Mouse (Mus musculus) adrenal gland, postnatal 36 days (tissue): ENCODE data around the gene Ddo. TPM values are rescaled to one million over a fixed set of nuclear protein-coding genes. Genes with fewer than 3 reads are reported as not detected.

Experiments
- DNase-seq, 2 experiments: peaks; one replicate each; pipeline ENCODE4 v3.0.0; 2021; ENCODE audit warnings: mixed read lengths in 1 of 2
- long read RNA-seq, 2 experiments: library from polyadenylated mRNA; stranded (forward); transcript quantifications; one replicate each; pipeline ENCODE4 v2.0.0; 2021; ENCODE audit warnings: borderline sequencing depth in 2 of 2
- total RNA-seq, 2 experiments: library from RNA; stranded (reverse); gene quantifications; 2 replicates each; pipeline ENCODE4 v1.2.3; 2021

Ddo gene
- 10 to 100 TPM; 10.7 to 11.8 TPM for total RNA-seq
- long read RNA-seq, experiment 1, transcript Ddo-201 (5 exons, 3,000 nt) = major isoform, 6 of 14 reads
- long read RNA-seq, experiment 1, partial matches to known transcripts = 2 of 14 reads
- long read RNA-seq, experiment 1, other reads (novel, unspliced or antisense) = 5 of 14 reads
- long read RNA-seq, experiment 2, partial matches to known transcripts = 2 of 6 reads
- long read RNA-seq, experiment 2, other reads (novel, unspliced or antisense) = 0 of 6 reads

- DNase-seq = peak; percentile 7 to 33
Measured at GRCm38 (mm10) chr10:40629656-40630311, at the start of gene Ddo. Gene Ddo, plus strand, starts transcription at chr10:40630011.

- peak; percentile 5 to 7 for DNase-seq
Measured at GRCm38 (mm10) chr10:40583584-40584255, 46.1 kb upstream of the Ddo start.

GRCm38 (mm10) chr10:40592186-40592585 lies 37.6 kb upstream of the Ddo start:
- DNase-seq = no peak

DNA sequence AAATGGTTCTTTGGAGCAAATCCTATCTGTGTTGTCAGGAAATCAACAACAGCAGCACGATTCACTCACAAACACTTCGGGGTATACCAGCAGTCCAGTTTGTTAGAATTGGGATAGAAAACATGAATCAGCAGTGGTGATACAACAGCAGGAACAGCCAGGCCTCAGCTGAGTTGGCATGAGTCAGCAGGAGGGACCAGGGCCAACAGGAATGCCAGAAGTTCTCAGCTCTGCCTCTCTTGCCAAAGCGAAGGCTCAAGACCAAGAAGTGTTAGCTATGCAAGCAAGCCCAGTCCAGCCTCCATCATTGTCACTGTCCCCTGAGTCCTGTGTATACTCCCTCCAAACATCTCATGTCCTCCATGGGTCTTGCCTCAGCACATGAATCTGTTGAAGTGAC lies 32.6 kb upstream of the Ddo start:
- DNase-seq = peak; percentile 65 to 75

DNA sequence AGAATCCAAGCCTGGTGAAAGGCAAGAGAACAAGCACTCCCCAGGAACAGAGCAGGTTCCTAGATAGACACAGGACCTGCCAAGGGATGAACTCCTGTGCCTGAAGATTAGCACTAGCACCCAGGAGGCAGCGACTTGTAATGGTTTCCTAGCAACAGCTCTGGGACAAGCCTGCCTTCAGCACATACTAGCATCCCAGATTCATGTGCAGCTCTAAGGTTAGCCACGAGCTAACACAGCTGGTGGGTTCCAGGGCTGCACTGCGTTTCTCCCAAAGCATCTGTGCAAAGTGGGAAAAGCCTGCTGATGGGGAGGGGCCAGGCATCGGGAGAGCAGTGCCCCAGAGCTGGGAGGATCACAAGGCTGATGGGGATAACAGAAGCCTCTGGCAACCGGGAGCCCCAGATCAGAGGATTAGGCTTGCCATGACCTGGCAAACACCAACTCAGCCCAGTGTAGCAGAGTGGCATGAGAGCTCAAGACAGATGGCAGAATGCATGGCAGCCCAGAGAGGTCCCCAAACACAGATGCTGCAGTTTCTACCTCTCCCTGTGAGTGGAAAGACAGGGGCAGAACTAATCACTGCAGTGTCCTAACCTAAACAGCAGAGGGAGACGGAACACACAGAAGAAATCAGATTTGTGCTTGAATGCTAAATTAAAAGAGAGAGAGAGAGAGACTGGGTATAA lies 25.0 kb upstream of the Ddo start:
- DNase-seq = no peak

DNA sequence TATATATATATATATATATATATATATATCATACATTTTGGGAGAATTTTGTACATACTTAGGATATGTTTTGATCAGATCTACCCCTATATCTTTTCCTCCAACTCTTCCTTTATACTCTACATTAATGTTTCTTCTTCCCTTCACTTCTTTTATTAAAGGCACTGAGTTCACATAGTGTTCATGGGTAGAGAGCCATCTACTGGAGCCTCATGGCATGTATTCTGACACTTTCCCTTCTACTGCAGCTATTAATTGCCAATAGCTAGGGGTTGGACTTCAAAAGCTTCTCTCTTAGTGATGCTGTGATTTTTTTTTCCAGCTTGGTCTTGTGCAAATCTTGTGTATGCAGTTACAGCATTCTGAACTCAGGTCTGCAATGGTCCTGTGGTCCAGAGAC lies 11.8 kb upstream of the Ddo start:
- DNase-seq = no peak

DNA sequence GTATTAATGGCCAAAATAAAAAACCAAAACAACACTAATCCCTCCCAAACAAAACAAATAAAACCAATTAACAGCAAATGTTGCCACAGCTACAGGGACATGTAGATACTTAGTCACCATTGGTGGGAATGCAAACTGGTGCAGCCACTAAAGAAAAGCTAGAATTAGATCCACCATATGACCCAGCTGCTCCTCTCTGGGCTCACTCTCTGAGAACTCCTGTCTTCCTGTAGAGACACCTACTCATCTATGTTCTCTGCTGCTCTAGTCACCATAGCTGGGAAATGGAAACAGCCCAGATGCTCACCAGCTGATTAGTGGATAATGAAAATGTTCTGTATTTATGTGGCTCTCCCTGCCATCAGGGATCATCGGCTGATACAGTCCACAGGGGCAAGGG lies 10.1 kb upstream of the Ddo start:
- no peak for DNase-seq

DNA sequence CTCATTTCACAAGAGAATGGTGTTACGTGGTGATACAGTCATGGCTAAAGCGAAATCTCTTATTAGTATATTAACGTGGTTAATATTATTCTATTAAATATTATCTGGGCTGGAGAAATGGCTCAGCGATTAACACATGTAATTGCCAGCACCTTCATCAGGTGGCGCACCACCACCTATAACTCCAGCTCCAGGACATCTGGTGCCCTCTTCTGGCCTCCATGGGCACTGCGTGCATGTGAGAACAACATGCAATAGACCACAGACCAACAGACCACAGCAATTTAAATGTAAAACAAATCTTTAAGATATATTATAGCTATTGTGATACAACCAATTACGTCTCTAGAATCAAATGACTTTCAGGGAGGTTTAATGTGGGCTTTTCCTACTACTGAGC lies 671 bp upstream of the Ddo start:
- peak; percentile 5 to 38 for DNase-seq

GRCm38 (mm10) chr10:40630457-40630856 lies 646 bp downstream of the Ddo start:
- DNase-seq = peak; percentile 5 to 38

DNA sequence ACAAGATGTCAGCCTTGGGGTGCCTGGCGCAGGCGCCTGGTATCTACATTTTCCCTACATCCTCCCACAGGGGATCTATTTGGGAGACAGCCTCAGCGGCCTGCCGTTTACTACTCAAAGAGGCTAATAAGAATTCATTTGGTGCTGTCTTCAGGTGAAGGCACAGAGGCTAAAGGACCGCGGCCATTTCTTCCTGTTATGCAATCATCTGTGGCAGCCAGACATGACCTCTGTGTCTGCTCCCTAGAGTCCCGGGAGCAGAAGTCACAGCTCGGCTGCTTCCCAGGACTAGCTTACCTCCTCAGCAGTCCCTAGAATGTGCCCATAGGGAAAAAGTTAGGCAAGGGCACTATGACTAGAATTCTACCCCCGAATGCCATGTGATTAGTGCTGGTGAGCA lies 1.1 kb downstream of the Ddo start:
- DNase-seq = peak in 1 of 2 experiments; percentile 40

- DNase-seq = no peak
Measured at GRCm38 (mm10) chr10:40632087-40632486, 2.3 kb downstream of the Ddo start.

GRCm38 (mm10) chr10:40637331-40637730 lies 7.5 kb downstream of the Ddo start:
- DNase-seq = no peak

- DNase-seq = no peak
Measured at GRCm38 (mm10) chr10:40638276-40638675, 8.5 kb downstream of the Ddo start.

DNA sequence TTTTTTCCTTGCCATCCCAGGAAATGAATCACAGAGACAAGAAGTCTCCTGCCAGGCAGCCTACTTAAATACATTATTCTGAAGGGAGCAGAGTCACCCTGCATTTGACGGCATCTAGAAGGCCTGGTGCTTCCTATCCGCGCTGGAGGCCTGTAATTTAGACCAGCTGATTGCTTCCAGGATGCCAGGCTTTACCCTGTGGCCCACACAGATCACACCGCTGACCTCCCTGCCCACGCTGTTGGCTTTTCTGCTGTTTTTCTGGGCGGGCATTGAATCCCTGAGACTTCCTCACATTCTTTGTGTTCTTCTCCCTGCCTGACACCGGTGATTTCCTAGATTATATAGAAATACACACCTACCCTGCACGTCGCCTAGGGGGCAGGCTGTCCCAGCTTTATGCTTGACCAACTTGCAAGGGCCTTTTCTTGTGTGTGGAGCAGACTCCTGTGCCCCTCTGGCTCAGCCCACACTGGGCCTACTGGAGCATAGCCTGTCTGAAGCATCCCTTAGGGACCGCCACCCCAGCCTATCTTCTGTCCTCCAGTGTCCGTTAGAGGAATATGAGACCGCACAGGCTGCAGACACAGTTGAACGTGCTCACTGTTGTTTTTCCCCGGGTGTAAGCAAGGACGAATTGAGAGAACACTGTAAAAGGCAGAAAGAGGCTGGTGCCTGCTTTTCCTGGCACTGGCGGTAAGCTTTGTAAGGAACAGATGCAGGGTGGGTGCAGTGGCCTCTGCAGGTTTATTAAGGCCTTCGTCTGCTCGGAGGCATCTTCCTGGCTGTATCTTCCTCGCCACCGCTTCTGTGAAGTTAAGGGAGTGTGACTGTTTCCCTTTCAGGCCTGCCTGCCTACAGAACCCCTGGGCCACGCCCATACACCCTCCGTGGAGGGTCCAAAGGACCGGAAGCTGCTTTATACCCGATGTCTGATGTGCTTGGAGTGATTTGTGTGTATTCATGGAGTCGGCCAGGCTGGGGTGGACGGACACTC lies 9.3 kb downstream of the Ddo start:
- DNase-seq = peak in 1 of 2 experiments; percentile 11

GRCm38 (mm10) chr10:40640406-40640805 lies 10.6 kb downstream of the Ddo start:
- DNase-seq = no peak

GRCm38 (mm10) chr10:40641901-40642300 lies 12.1 kb downstream of the Ddo start:
- no peak for DNase-seq

GRCm38 (mm10) chr10:40643126-40643525 lies 13.3 kb downstream of the Ddo start:
- no peak for DNase-seq

GRCm38 (mm10) chr10:40644456-40644855 lies 14.6 kb downstream of the Ddo start:
- DNase-seq = no peak

DNA sequence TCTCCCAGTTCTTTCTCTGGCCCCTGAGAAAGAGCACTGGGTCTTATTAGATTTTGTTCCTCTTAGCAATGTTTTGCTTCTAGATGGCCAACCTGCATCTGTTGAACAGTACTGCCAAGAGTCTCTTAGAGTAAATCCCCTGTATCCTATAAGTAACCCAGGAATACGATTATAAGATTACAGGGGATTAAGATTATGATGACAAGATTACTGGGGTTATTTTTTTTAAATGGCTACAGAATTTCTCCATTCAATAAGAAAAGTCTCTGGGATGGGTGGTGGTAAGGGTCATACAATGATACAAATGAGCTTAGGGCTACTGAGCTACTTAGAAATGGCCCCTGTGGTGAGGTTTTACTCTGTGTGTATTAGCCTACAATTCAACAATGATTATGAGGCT lies 15.5 kb downstream of the Ddo start:
- no peak for DNase-seq

- DNase-seq = no peak
Measured at GRCm38 (mm10) chr10:40648776-40649175, 19.0 kb downstream of the Ddo start.

GRCm38 (mm10) chr10:40649634-40650033 lies 19.8 kb downstream of the Ddo start:
- DNase-seq = no peak

GRCm38 (mm10) chr10:40651676-40652075 lies 21.9 kb downstream of the Ddo start:
- no peak for DNase-seq
